Mouse (Mus musculus): ENCODE measurements around the gene Rab5c.

DNA sequence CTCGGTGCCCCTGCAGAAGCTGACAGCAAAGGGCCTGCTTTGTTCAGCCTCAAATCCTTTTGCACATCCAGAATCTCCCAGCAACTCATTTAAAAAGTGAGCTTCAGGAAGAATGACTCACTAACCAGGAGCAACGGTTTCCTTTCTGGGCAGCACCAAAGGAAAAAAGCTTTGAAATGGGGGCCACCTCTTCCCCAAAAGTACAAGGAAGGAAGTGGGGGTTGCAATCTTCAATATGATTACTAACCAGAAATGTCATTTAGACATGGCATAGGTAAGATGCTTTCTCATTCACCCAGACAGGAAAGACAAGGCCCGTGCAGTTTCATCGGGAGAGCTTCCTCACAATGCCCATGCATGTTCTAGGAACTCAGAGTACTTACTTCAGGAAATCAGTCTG lies 16.8 kb downstream of the Rab5c start:
- TF ChIP-seq POLR2A (IDR thresholded peaks at IDR 0.05; ENCODE audit: insufficient read depth, low read depth, low read length), result no peak
- no peak for TF ChIP-seq CTCF (IDR thresholded peaks at IDR 0.05; ENCODE audit: insufficient read depth, low read depth, low read length)
